Mouse (Mus musculus): Measurements from ENCODE around the gene Mapk7. TPM values are rescaled to one million over a fixed set of nuclear protein-coding genes. Genes with fewer than 3 reads are reported as not detected.

Gene Mapk7
- total RNA-seq, 2 experiments from 2014 or later: 32.8 to 36.2 TPM

DNA sequence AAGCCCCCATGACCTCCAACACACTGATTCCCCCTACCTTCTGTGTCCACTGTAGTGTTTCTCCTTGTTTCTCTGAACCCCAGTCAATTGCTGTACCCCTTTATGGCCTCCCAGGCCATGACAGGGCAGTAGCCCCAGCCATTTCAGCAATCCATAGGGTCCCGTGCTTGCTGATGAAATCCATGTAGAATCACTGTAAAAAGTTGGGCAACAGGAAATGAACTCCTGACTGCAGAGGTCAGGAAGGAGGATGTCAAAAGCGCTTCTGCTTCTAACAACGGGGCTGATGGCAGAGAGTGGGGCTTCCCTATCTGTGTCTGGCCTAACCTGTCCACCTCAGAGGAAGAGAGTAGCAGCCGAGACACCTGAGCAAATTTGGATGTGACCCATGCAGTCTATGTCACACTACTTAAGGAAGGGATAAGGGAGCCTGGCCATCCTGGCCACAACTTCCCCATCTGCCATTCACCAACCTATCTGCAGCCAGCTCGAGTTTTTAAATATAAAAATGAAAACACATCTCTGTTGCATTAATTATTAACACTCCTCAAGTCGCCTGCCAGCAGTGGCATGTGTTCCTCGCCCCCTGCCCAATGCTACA lies 24.8 kb downstream of the Mapk7 start:
- DNase-seq (ENCODE audit: low spot score in 2 of 2): no peak

DNA sequence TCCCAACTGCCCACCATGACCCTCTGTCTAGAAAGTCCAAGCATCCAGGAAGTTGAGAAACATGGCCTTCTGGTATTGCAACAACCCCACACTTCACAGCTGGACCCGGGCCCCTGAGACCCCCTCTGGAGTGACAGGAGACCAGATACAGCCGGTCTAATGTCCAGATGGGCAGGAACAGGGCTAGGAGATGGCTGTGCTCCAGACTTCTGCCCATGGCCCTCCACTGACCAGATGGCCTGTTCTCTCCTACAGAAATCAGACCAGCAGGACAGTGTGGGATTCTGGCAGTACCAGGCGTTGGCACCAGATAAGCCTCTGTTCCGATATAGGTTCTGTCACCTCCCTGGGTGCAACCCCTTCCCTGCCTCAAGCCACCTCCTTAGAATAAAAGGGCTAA lies 25.7 kb downstream of the Mapk7 start:
- DNase-seq (ENCODE audit: low spot score in 2 of 2): no peak

- DNase-seq (ENCODE audit: low spot score in 2 of 2): no peak
Measured at GRCm38 (mm10) chr11:61465422-61465821, 28.8 kb downstream of the Mapk7 start.

GRCm38 (mm10) chr11:61464071-61464470 lies 30.1 kb downstream of the Mapk7 start:
- no peak for DNase-seq (ENCODE audit: low spot score in 2 of 2)

DNA sequence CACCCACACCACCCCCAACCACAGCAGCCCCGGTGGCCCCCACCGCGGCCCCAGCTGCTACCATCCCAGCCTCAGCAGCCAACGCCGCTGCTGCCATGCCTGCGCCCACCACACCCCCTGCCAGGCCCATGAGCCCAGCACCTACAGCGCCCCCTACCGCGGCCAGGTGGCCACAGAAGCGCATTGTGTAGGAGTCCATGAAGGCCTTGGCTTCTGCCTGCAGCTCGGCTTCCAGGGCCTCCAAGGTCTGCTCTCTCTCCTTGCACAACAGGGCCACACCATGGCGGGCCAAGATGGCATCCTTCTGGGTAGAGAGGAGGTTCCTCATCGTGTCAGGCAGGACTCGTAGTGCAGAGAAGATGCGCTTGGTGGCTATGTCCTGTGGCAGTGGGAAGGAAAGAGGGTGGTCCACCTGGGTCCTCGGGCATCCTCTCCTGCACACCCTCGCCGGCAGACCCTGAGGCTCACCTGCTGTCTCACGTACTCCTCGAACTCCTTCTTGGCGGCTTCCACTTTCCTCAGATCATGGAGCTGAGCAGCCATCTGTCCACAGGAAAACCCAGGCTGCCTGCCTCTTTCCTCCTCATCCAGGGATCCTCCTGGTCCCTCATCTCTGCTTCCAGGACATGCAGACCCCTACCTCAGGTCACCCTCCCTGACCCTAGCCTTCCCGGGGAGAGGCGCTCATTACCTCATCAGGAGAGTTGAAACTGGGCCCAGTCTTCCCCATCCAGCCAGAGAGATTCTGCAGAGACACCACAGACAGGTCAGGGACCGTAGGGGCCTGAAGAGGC lies 44.5 kb downstream of the Mapk7 start:
- DNase-seq (ENCODE audit: low spot score in 2 of 2): peak; percentile 45 to 48

DNA sequence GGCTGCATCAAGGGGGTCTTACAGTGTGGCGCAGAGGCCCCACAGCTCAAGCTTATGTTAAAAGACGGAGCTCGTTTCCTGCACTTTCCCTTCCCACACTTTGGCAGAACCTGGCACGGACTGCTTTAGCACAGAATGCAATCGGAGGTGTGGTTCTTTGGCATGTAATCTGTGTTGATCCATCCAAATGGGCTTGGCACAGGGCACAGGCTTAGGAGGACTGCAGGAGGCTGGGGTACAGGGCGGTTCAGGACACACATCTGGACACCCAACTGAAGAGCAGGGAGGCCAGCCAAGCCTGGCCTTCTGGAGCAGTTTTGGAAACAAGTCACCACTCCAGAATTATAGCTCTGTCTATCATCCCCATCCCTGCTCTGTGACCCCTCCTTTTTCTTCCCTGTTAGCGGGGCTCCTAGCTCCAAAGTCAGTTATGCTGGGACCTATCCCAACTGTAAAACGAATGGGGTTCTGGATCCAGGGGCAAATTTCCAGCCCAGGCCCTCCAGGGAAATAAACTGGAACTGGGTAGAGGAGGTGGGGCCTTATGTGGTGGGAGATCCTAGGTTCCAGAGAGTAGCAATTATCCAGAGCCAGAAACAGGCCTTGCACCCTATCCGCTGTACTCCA lies 45.5 kb downstream of the Mapk7 start:
- DNase-seq (ENCODE audit: low spot score in 2 of 2): peak; percentile 53 to 70

DNA sequence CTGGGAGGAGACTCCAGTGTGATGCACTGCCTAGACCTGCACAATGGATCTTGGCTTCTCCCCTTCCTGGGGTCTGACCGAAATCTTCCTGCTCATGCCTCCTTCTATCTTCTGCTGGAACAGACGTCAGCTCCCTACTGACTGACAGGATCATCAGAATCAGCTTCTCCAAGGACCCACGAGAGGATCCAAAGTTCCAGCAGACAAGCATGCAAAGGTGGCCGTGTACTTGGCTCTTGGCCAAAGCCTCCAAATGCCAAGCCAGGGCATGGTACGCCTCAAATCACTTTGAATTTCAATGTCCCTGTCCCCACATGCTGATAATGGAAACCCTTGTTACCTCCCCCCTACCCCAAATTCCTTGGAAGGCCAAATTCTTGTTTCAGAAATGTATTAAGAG lies 46.2 kb downstream of the Mapk7 start:
- peak; percentile 36 to 39 for DNase-seq (ENCODE audit: low spot score in 2 of 2)

DNA sequence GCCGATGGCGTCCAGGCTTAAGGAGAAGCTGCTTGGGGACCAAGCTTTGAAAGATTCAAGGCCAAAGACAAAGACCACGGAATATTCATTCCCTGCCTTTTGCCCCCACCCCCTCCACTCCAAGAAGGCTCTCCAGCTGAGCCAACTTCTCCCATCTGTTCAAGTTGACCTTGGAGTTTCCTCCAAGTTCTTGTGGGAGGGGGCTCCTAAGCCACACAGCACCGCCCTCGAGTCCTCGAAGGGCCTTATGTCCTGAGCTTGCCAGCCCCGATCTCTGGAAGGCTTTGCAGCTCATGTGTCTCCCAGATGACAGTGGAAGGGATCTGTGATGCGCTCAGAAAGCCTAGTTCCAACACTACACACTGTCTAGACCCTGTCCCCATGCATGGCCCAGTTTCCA lies 46.9 kb downstream of the Mapk7 start:
- peak in 1 of 2 experiments; percentile 21 for DNase-seq (ENCODE audit: low spot score in 2 of 2)

- no peak for DNase-seq (ENCODE audit: low spot score in 2 of 2)
Measured at GRCm38 (mm10) chr11:61443807-61444206, 50.4 kb downstream of the Mapk7 start.

DNA sequence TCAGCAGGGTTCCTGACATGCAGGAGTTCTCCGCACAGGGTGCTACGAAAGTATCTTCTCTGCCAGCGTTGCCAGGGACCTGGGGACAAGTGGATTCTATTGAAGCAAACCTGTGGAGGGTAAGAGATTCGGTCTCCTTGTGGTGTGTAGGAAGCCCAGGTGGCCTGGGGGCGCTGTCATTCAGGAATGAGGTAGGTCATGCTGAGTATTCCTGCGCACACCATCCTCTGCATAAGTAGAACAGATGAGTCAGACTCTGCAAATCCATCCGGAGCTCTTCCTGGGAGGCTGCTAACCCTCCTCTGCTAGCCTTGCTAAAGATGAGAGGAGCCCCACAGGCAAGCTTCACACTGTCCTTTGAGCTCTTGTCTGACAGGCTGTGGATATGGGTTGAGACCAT lies 52.5 kb downstream of the Mapk7 start:
- no peak for DNase-seq (ENCODE audit: low spot score in 2 of 2)

DNA sequence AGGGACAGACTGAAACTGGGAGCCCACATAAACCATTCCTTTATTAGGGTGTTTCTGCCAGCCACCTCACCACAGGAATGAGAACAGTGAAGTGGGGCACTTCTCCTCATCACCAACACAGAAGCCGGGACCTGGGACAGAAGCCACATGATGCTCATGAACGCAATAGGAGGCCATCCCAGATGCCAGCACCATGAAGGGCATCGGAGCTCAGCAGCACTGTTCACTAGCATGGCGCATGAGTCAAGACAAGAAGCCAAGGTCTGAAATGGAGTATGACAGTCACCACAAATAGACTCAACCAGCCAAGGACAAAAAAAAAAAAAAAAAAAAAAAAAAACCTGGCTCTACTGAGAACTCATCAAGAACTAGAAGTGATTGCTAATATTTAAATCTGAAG lies 53.8 kb downstream of the Mapk7 start:
- DNase-seq (ENCODE audit: low spot score in 2 of 2): no peak

- DNase-seq (ENCODE audit: low spot score in 2 of 2): no peak
Measured at GRCm38 (mm10) chr11:61439170-61439569, 55.0 kb downstream of the Mapk7 start.

Other genes with a start within 250 kb of the Mapk7 start
- gene Aldh3a2, start 226.9 kb downstream of the Mapk7 start, total RNA-seq (2021): 10 to 100 TPM; 54.5 to 57.5 TPM
- gene Slc47a2, start 151.5 kb downstream of the Mapk7 start, total RNA-seq (2021): under 1 TPM in 1 of 2 experiments, not detected in 1; 0.17 TPM
- gene Slc47a1, start 116.1 kb downstream of the Mapk7 start, total RNA-seq (2021): under 1 TPM; 0.83 to 0.93 TPM
- gene Rnf112, start 40.3 kb downstream of the Mapk7 start, total RNA-seq (2021): 100 to 1,000 TPM; 328 to 329 TPM
- gene Mfap4, start 9.0 kb downstream of the Mapk7 start, total RNA-seq (2021): 10 to 100 TPM in 1 of 2 experiments, 1 to 10 TPM in 1; 8.5 to 12.5 TPM
- 10 to 100 TPM; 37.3 to 37.4 TPM for gene B9d1, start 10.7 kb upstream of the Mapk7 start, total RNA-seq (2021)
- 100 to 1,000 TPM; 147 to 158 TPM for gene Epn2, start 85.3 kb upstream of the Mapk7 start, total RNA-seq (2021)
- 1 to 10 TPM; 7.0 to 9.0 TPM for gene Grap, start 158.9 kb upstream of the Mapk7 start, total RNA-seq (2021)
- gene Fam83g, start 189.7 kb upstream of the Mapk7 start, total RNA-seq (2021): under 1 TPM in 1 of 2 experiments, not detected in 1; 0.07 TPM
- under 1 TPM; 0.48 to 0.64 TPM for gene Slc5a10, start 226.4 kb upstream of the Mapk7 start, total RNA-seq (2021)